Mouse (Mus musculus) adrenal gland (tissue): Measurements from ENCODE around the gene Gm21860.
"Not testable (repeated sequence)": the region's sequence is repeated elsewhere in the genome, so short reads cannot be mapped to it uniquely, and the experiment has no call there.

Experiments
- intact Hi-C: fragments of 180-260 bp; cut with DNase I; formaldehyde crosslinking; loops from one replicate; pipeline ENCODE4 v1.15.1; 2025

Gene Gm21860

GRCm38 (mm10) chrY:90733656-90734333 is 20.8 kb downstream of the Gm21860 start:
- intact Hi-C loops: not testable (repeated sequence)

- intact Hi-C loops: not testable (repeated sequence)
Measured at GRCm38 (mm10) chrY:90732101-90732542, 22.5 kb downstream of the Gm21860 start.

- intact Hi-C loops: not testable (repeated sequence)
Measured at GRCm38 (mm10) chrY:90731593-90731955, 23.0 kb downstream of the Gm21860 start.

GRCm38 (mm10) chrY:90730908-90731592 is 23.6 kb downstream of the Gm21860 start:
- intact Hi-C loops: not testable (repeated sequence)

GRCm38 (mm10) chrY:90729816-90730303 is 24.8 kb downstream of the Gm21860 start:
- intact Hi-C loops: not testable (repeated sequence)

- intact Hi-C loops: not testable (repeated sequence)
Measured at GRCm38 (mm10) chrY:90728905-90729256, 25.7 kb downstream of the Gm21860 start.

GRCm38 (mm10) chrY:90728251-90728904 is 26.2 kb downstream of the Gm21860 start:
- intact Hi-C loops: not testable (repeated sequence)

- intact Hi-C loops: not testable (repeated sequence)
Measured at GRCm38 (mm10) chrY:90727121-90727908, 27.3 kb downstream of the Gm21860 start.

GRCm38 (mm10) chrY:90725701-90726451 is 28.7 kb downstream of the Gm21860 start:
- intact Hi-C loops: not testable (repeated sequence)

- intact Hi-C loops: not testable (repeated sequence)
Measured at GRCm38 (mm10) chrY:90725166-90725565, 29.5 kb downstream of the Gm21860 start.

- intact Hi-C loops: not testable (repeated sequence)
Measured at GRCm38 (mm10) chrY:90724014-90724709, 30.5 kb downstream of the Gm21860 start.

- intact Hi-C loops: not testable (repeated sequence)
Measured at GRCm38 (mm10) chrY:90723336-90723987, 31.2 kb downstream of the Gm21860 start.

- intact Hi-C loops: not testable (repeated sequence)
Measured at GRCm38 (mm10) chrY:90720505-90720904, 34.1 kb downstream of the Gm21860 start.

GRCm38 (mm10) chrY:90719403-90720232 is 35.0 kb downstream of the Gm21860 start:
- intact Hi-C loops: not testable (repeated sequence)

GRCm38 (mm10) chrY:90718583-90719402 is 35.8 kb downstream of the Gm21860 start:
- intact Hi-C loops: not testable (repeated sequence)

GRCm38 (mm10) chrY:90718021-90718420 is 36.6 kb downstream of the Gm21860 start:
- intact Hi-C loops: not testable (repeated sequence)

- intact Hi-C loops: not testable (repeated sequence)
Measured at GRCm38 (mm10) chrY:90717496-90717895, 37.1 kb downstream of the Gm21860 start.
